Mouse (Mus musculus) brain, embryonic 14.5 days (tissue): ENCODE measurements around the gene Olfr1393.

ENCODE experiments used
- CTCF ChIP-seq: fragments of 200-500 bp; IDR thresholded peaks from 2 replicates; pipeline ENCODE4 v1.5.1; 2012; ENCODE audit warnings: inconsistent platforms, mild to moderate bottlenecking, moderate library complexity, borderline replicate concordance; ENCODE audit not compliant: insufficient read depth, insufficient read length; ENCODE audit errors: extremely low read depth
- POLR2A ChIP-seq: fragments of 200-500 bp; IDR thresholded peaks from 2 replicates; pipeline ENCODE4 v1.6.1; 2012; ENCODE audit warnings: mild to moderate bottlenecking, inconsistent platforms, borderline replicate concordance; ENCODE audit not compliant: poor library complexity, insufficient read depth, insufficient read length, severe bottlenecking; ENCODE audit errors: extremely low read depth

DNA sequence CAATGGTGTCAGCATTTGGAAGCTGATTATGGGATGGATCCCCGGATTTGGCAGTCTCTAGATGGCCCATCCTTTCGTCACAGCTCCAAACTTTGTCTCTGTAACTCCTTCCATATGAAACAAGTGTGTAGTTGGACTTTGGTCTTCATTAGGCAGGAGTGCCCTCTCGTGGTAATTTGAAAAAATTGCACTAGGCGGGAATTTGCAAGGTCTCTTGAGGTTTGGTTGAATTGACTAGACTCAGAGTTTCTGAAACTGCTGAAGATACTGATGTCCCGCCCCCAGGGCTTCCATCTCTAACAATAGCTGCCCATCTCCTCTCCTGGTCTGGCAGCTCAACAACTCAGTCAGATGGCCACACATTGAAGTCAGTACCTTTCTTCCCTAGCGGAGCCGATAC, 6.8 kb upstream of the Olfr1393 start:
- TF ChIP-seq POLR2A (no peak), CTCF (peak; percentile 63; the same call in 1 of the 2 replicates)
